Mouse (Mus musculus) limb, embryonic 14.5 days (tissue): ENCODE results near the gene Maneal. TPM values are rescaled to one million over a fixed set of nuclear protein-coding genes. Genes with fewer than 3 reads are reported as not detected.

ENCODE experiments used
- ATAC-seq: fragments of 200-750 bp; cut with Nextera tagmentation; 2 replicates; pipeline ENCODE4 v1.8.0; 2017; ENCODE audit warnings: low read depth, moderate number of reproducible peaks, moderate TSS enrichment; ENCODE audit not compliant: low FRiP score
- DNase-seq: peaks from one replicate; pipeline ENCODE4 v3.0.0-alpha.2; 2015; ENCODE audit warnings: low spot score
- H3K27ac ChIP-seq: fragments of 300-500 bp; sonication (generic); replicated peaks from 2 replicates; pipeline ENCODE4 v1.5.1; 2014; ENCODE audit warnings: low read depth, mild to moderate bottlenecking, low read length, moderate library complexity, mixed read lengths
- H3K27me3 ChIP-seq: fragments of 300-500 bp; sonication (generic); 2 replicates; pipeline ENCODE4 v1.6.1; 2014; ENCODE audit warnings: low read length, mixed read lengths; ENCODE audit not compliant: control insufficient read depth, insufficient read depth
- H3K36me3 ChIP-seq: fragments of 300-500 bp; sonication (generic); 2 replicates; pipeline ENCODE4 v1.6.1; 2014; ENCODE audit warnings: mild to moderate bottlenecking, low read length, moderate library complexity, mixed read lengths; ENCODE audit not compliant: control insufficient read depth, insufficient read depth
- H3K4me1 ChIP-seq: fragments of 300-500 bp; sonication (generic); 2 replicates; pipeline ENCODE4 v1.6.1; 2014; ENCODE audit warnings: antibody characterized with exemption, low read length, mixed read lengths; ENCODE audit not compliant: control insufficient read depth, insufficient read depth
- H3K4me2 ChIP-seq: fragments of 300-500 bp; sonication (generic); replicated peaks from 2 replicates; pipeline ENCODE4 v1.6.1; 2014; ENCODE audit warnings: low read depth, mild to moderate bottlenecking, low read length, moderate library complexity; ENCODE audit not compliant: severe bottlenecking
- H3K4me3 ChIP-seq: fragments of 300-500 bp; sonication (generic); replicated peaks from 2 replicates; pipeline ENCODE4 v1.5.1; 2014; ENCODE audit warnings: low read length
- H3K9ac ChIP-seq: fragments of 300-500 bp; sonication (generic); 2 replicates; pipeline ENCODE4 v1.6.1; 2014; ENCODE audit warnings: mild to moderate bottlenecking, low read depth, low read length, moderate library complexity; ENCODE audit not compliant: severe bottlenecking
- H3K9me3 ChIP-seq: fragments of 300-500 bp; sonication (generic); 2 replicates; pipeline ENCODE4 v1.6.1; 2016; ENCODE audit warnings: low read length; ENCODE audit not compliant: control insufficient read depth
- POLR2A ChIP-seq: fragments of 200-500 bp; IDR thresholded peaks from 2 replicates; pipeline ENCODE4 v1.8.0; 2012; ENCODE audit warnings: inconsistent platforms, mild to moderate bottlenecking, moderate library complexity, borderline replicate concordance; ENCODE audit not compliant: insufficient read depth, insufficient read length; ENCODE audit errors: extremely low read depth
- WGBS: fragments of 180-500 bp; shearing (Covaris S2); extraction: QIAGEN DNeasy Blood & Tissue Kit; methylation state at CpG from one replicate; pipeline ENCODE4 v1.1.7; 2014; 5-methylcytosine and 5-hydroxymethylcytosine counted together
- polyA plus RNA-seq, 2 experiments: library from polyadenylated mRNA; depleted of rRNA in 1 of 2; stranded (reverse) in 1 of 2; unstranded in 1 of 2; fragments of >200 nt; fragmentation: Nextera tagmentation in 1 of 2; extraction: Ambion mirVana in 1 of 2; gene quantifications; 2 replicates each; pipeline versions ENCODE4 v1.2.1 to v1.2.3; 2012 to 2014

The Maneal gene
- polyA plus RNA-seq, 2 experiments: 1.6 to 2.7 TPM

GRCm38 (mm10) chr4:124815901-124816300 lies 46.1 kb downstream of the Maneal start:
- TF ChIP-seq POLR2A: no peak
- Histone ChIP-seq H3K9me3 (no peaks in the 10 kb centered on the region), H3K27ac (no peak overlapping the region), H3K4me2 (no peak overlapping the region), H3K9ac (no peak overlapping the region), H3K27me3 (no peaks in the 10 kb centered on the region), H3K4me3 (no peak overlapping the region), H3K4me1 (no peaks in the 10 kb centered on the region), H3K36me3 (peaks cover 38% of the 10 kb centered on the region)
- WGBS: 94% methylated on average over 11 of the region's 11 CpGs
- DNase-seq (no peak), ATAC-seq (no peak)

- no peak overlapping the region for H3K4me3 ChIP-seq
- H3K4me1 ChIP-seq: no peaks in the 10 kb centered on the region
- ATAC-seq (no peak), DNase-seq (no peak)
- no peak overlapping the region for H3K27ac ChIP-seq
- H3K36me3 ChIP-seq: peaks cover 35% of the 10 kb centered on the region
- TF ChIP-seq POLR2A: no peak
- H3K27me3 ChIP-seq: no peaks in the 10 kb centered on the region
- no peaks in the 10 kb centered on the region for H3K9me3 ChIP-seq
- H3K4me2 ChIP-seq: no peak overlapping the region
- no peak overlapping the region for H3K9ac ChIP-seq
- WGBS: 81% methylated on average over 9 of the region's 9 CpGs
Observed at GRCm38 (mm10) chr4:124811347-124811975, 50.5 kb downstream of the Maneal start.

GRCm38 (mm10) chr4:124810056-124810455 lies 51.9 kb downstream of the Maneal start:
- H3K4me1 ChIP-seq: no peaks in the 10 kb centered on the region
- 88% methylated on average over 7 of the region's 7 CpGs for WGBS
- H3K27me3 ChIP-seq: no peaks in the 10 kb centered on the region
- H3K27ac ChIP-seq: no peak overlapping the region
- no peak overlapping the region for H3K4me3 ChIP-seq
- H3K9ac ChIP-seq: no peak overlapping the region
- peaks cover 38% of the 10 kb centered on the region for H3K36me3 ChIP-seq
- TF ChIP-seq POLR2A: no peak
- H3K9me3 ChIP-seq: no peaks in the 10 kb centered on the region
- ATAC-seq (no peak), DNase-seq (no peak)
- H3K4me2 ChIP-seq: no peak overlapping the region

- Histone ChIP-seq H3K4me2 (no peak overlapping the region), H3K4me1 (no peaks in the 10 kb centered on the region), H3K9ac (no peak overlapping the region), H3K27me3 (no peaks in the 10 kb centered on the region), H3K36me3 (peaks cover 42% of the 10 kb centered on the region), H3K4me3 (no peak overlapping the region), H3K9me3 (no peaks in the 10 kb centered on the region), H3K27ac (no peak overlapping the region)
- 92% methylated on average over 9 of the region's 9 CpGs for WGBS
- DNase-seq (no peak), ATAC-seq (no peak)
- TF ChIP-seq POLR2A: no peak
Observed at GRCm38 (mm10) chr4:124809136-124809883, 52.7 kb downstream of the Maneal start.

- ATAC-seq: no peak
- 80% methylated on average over 5 of the region's 5 CpGs for WGBS
- no peak overlapping the region for H3K27ac ChIP-seq
- no peaks in the 10 kb centered on the region for H3K27me3 ChIP-seq
- DNase-seq: no peak
- no peak overlapping the region for H3K9ac ChIP-seq
- no peak for TF ChIP-seq POLR2A
- H3K9me3 ChIP-seq: no peaks in the 10 kb centered on the region
- no peaks in the 10 kb centered on the region; the same call in 1 of the 2 replicates for H3K4me1 ChIP-seq
- H3K4me3 ChIP-seq: no peak overlapping the region
- H3K4me2 ChIP-seq: no peak overlapping the region
- H3K36me3 ChIP-seq: peaks cover 42% of the 10 kb centered on the region
Observed at GRCm38 (mm10) chr4:124808511-124808910, 53.5 kb downstream of the Maneal start.

Other genes starting within 250 kb of the Maneal start
- 1.2 and 1.7 TPM in 2 replicates for gene Pou3f1, start 205.4 kb downstream of the Maneal start, polyA plus RNA-seq (2012; rRNA removed)
- 0.97 and 1.2 TPM in 2 replicates for gene Pou3f1, start 205.4 kb downstream of the Maneal start, polyA plus RNA-seq (2014; fragmentation: Nextera tagmentation; extraction: Ambion mirVana)
- 29.2 and 52.0 TPM in 2 replicates for gene Utp11, start 168.6 kb downstream of the Maneal start, polyA plus RNA-seq (2012; rRNA removed)
- 59.4 and 61.1 TPM in 2 replicates for gene Utp11, start 168.6 kb downstream of the Maneal start, polyA plus RNA-seq (2014; fragmentation: Nextera tagmentation; extraction: Ambion mirVana)
- gene Fhl3, start 161.5 kb downstream of the Maneal start, polyA plus RNA-seq (2012; rRNA removed): 30.6 and 43.7 TPM in 2 replicates
- gene Fhl3, start 161.5 kb downstream of the Maneal start, polyA plus RNA-seq (2014; fragmentation: Nextera tagmentation; extraction: Ambion mirVana): 18.1 and 20.4 TPM in 2 replicates
- gene Sf3a3, start 147.4 kb downstream of the Maneal start, polyA plus RNA-seq (2012; rRNA removed): 48.9 and 78.6 TPM in 2 replicates
- gene Sf3a3, start 147.4 kb downstream of the Maneal start, polyA plus RNA-seq (2014; fragmentation: Nextera tagmentation; extraction: Ambion mirVana): 122 and 128 TPM in 2 replicates
- gene Inpp5b, start 120.3 kb downstream of the Maneal start, polyA plus RNA-seq (2012; rRNA removed): 44.3 and 47.9 TPM in 2 replicates
- 26.2 and 28.3 TPM in 2 replicates for gene Inpp5b, start 120.3 kb downstream of the Maneal start, polyA plus RNA-seq (2014; fragmentation: Nextera tagmentation; extraction: Ambion mirVana)
- 9.3 and 10.3 TPM in 2 replicates for gene Mtf1, start 60.1 kb downstream of the Maneal start, polyA plus RNA-seq (2012; rRNA removed)
- gene Mtf1, start 60.1 kb downstream of the Maneal start, polyA plus RNA-seq (2014; fragmentation: Nextera tagmentation; extraction: Ambion mirVana): 9.8 and 10.1 TPM in 2 replicates
- 54.6 and 64.5 TPM in 2 replicates for gene Yrdc, start 11.5 kb downstream of the Maneal start, polyA plus RNA-seq (2012; rRNA removed)
- 48.6 and 50.6 TPM in 2 replicates for gene Yrdc, start 11.5 kb downstream of the Maneal start, polyA plus RNA-seq (2014; fragmentation: Nextera tagmentation; extraction: Ambion mirVana)
- gene 1110065P20Rik, start 11.0 kb downstream of the Maneal start, polyA plus RNA-seq (2012; rRNA removed): 63.4 and 71.8 TPM in 2 replicates
- 67.5 and 70.5 TPM in 2 replicates for gene 1110065P20Rik, start 11.0 kb downstream of the Maneal start, polyA plus RNA-seq (2014; fragmentation: Nextera tagmentation; extraction: Ambion mirVana)
- 0.21 and 0.24 TPM in 2 replicates for gene Epha10, start 18.7 kb upstream of the Maneal start, polyA plus RNA-seq (2012; rRNA removed)
- not detected in 2 replicates for gene Epha10, start 18.7 kb upstream of the Maneal start, polyA plus RNA-seq (2014; fragmentation: Nextera tagmentation; extraction: Ambion mirVana)
- 25.8 and 28.3 TPM in 2 replicates for gene 9930104L06Rik, start 74.9 kb upstream of the Maneal start, polyA plus RNA-seq (2012; rRNA removed)
- 3.2 and 4.7 TPM in 2 replicates for gene 9930104L06Rik, start 74.9 kb upstream of the Maneal start, polyA plus RNA-seq (2014; fragmentation: Nextera tagmentation; extraction: Ambion mirVana)
- 60.1 and 70.0 TPM in 2 replicates for gene Cdca8, start 77.1 kb upstream of the Maneal start, polyA plus RNA-seq (2012; rRNA removed)
- gene Cdca8, start 77.1 kb upstream of the Maneal start, polyA plus RNA-seq (2014; fragmentation: Nextera tagmentation; extraction: Ambion mirVana): 88.9 and 90.1 TPM in 2 replicates
- gene Rspo1, start 124.3 kb upstream of the Maneal start, polyA plus RNA-seq (2012; rRNA removed): 7.8 and 8.8 TPM in 2 replicates
- gene Rspo1, start 124.3 kb upstream of the Maneal start, polyA plus RNA-seq (2014; fragmentation: Nextera tagmentation; extraction: Ambion mirVana): 4.4 and 5.5 TPM in 2 replicates
- 61.3 and 94.7 TPM in 2 replicates for gene Gnl2, start 154.4 kb upstream of the Maneal start, polyA plus RNA-seq (2012; rRNA removed)
- gene Gnl2, start 154.4 kb upstream of the Maneal start, polyA plus RNA-seq (2014; fragmentation: Nextera tagmentation; extraction: Ambion mirVana): 74.1 and 76.2 TPM in 2 replicates
- gene Dnali1, start 203.5 kb upstream of the Maneal start, polyA plus RNA-seq (2012; rRNA removed): 0.05 and 0.06 TPM in 2 replicates
- gene Dnali1, start 203.5 kb upstream of the Maneal start, polyA plus RNA-seq (2014; fragmentation: Nextera tagmentation; extraction: Ambion mirVana): 0.11 and 0.18 TPM in 2 replicates
- 20.5 and 20.7 TPM in 2 replicates for gene Snip1, start 204.5 kb upstream of the Maneal start, polyA plus RNA-seq (2012; rRNA removed)
- 33.1 and 35.0 TPM in 2 replicates for gene Snip1, start 204.5 kb upstream of the Maneal start, polyA plus RNA-seq (2014; fragmentation: Nextera tagmentation; extraction: Ambion mirVana)
- 71.7 and 74.5 TPM in 2 replicates for gene Meaf6, start 223.0 kb upstream of the Maneal start, polyA plus RNA-seq (2012; rRNA removed)
- gene Meaf6, start 223.0 kb upstream of the Maneal start, polyA plus RNA-seq (2014; fragmentation: Nextera tagmentation; extraction: Ambion mirVana): 60.1 and 64.3 TPM in 2 replicates